Mouse (Mus musculus) hindbrain, embryonic 15.5 days (tissue): ENCODE measurements around the gene Fxyd1. TPM values are rescaled to one million over a fixed set of nuclear protein-coding genes. Genes with fewer than 3 reads are reported as not detected.

Experiments used
- ATAC-seq: fragments of 200-750 bp; cut with Nextera tagmentation; 2 replicates; pipeline ENCODE4 v1.8.0; 2017; ENCODE audit warnings: low read depth, moderate number of reproducible peaks, moderate TSS enrichment; ENCODE audit not compliant: low FRiP score
- H3K27ac ChIP-seq: fragments of 300-500 bp; sonication (generic); replicated peaks from 2 replicates; pipeline ENCODE4 v1.5.1; 2015; ENCODE audit warnings: mild to moderate bottlenecking, inconsistent platforms
- H3K27me3 ChIP-seq: fragments of 300-500 bp; sonication (generic); 2 replicates; pipeline ENCODE4 v1.6.1; 2015; ENCODE audit warnings: control low read depth, inconsistent platforms
- H3K36me3 ChIP-seq: fragments of 300-500 bp; sonication (generic); 2 replicates; pipeline ENCODE4 v1.6.1; 2015; ENCODE audit warnings: control low read depth, inconsistent platforms
- H3K4me1 ChIP-seq: fragments of 300-500 bp; sonication (generic); replicated peaks from 2 replicates; pipeline ENCODE4 v1.6.1; 2015; ENCODE audit warnings: control low read depth, inconsistent platforms
- H3K4me2 ChIP-seq: fragments of 300-500 bp; sonication (generic); 2 replicates; pipeline ENCODE4 v1.6.1; 2015; ENCODE audit warnings: moderate library complexity, mild to moderate bottlenecking, inconsistent platforms
- H3K4me3 ChIP-seq: fragments of 300-500 bp; sonication (generic); 2 replicates; pipeline ENCODE4 v1.5.1; 2015; ENCODE audit warnings: mild to moderate bottlenecking, inconsistent platforms
- H3K9ac ChIP-seq: fragments of 300-500 bp; sonication (generic); 2 replicates; pipeline ENCODE4 v1.6.1; 2015; ENCODE audit warnings: inconsistent platforms
- H3K9me3 ChIP-seq: fragments of 300-500 bp; sonication (generic); 2 replicates; pipeline ENCODE4 v1.6.1; 2016; ENCODE audit warnings: control low read depth, inconsistent platforms
- WGBS: fragments of 180-500 bp; shearing (Covaris S2); methylation state at CpG from one replicate; pipeline ENCODE4 v1.1.7; 2015; 5-methylcytosine and 5-hydroxymethylcytosine counted together
- polyA plus RNA-seq: library from polyadenylated mRNA; unstranded; fragments of >200 nt; fragmentation: Nextera tagmentation; extraction: Ambion mirVana; gene quantifications from 2 replicates; pipeline ENCODE4 v1.2.1, GENCODE M21; 2015

Gene Fxyd1
- 46.2 and 55.7 TPM in 2 replicates for polyA plus RNA-seq

DNA sequence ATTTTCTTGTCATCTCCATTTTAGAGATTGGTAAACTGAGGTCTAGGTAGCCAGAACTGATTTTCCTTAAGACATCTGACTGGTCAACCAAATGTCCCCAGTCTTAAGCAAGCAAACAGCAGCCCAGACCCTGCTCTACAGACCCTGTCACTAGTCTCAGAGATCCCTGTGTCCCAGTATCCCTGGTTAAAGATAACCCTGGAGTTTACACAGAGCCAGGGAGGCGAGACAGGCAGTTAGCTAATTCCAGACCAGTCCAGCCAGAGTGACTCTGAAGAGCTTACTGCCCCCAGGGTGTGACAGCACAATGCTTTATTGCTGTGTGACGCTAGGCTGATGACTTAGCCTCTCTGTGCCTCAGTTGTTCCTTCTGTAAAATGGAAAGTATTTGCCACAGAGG is at the start of gene Fxyd1:
Gene Fxyd1 (minus strand): TSS at position 129 of the 400 bp plus-strand sequence.
- WGBS: 73% methylated on average over 2 of the region's 2 CpGs
- Histone ChIP-seq H3K27ac (no peak within 1 kb of the TSS), H3K4me2 (no peak within 1 kb of the TSS), H3K4me3 (no peak within 1 kb of the TSS), H3K4me1 (peaks cover 13% of the 10 kb centered on the region), H3K9me3 (no peaks in the 10 kb centered on the region), H3K27me3 (peaks cover 23% of the 10 kb centered on the region), H3K36me3 (no peaks in the 10 kb centered on the region), H3K9ac (no peak within 1 kb of the TSS)
- ATAC-seq: no peak

DNA sequence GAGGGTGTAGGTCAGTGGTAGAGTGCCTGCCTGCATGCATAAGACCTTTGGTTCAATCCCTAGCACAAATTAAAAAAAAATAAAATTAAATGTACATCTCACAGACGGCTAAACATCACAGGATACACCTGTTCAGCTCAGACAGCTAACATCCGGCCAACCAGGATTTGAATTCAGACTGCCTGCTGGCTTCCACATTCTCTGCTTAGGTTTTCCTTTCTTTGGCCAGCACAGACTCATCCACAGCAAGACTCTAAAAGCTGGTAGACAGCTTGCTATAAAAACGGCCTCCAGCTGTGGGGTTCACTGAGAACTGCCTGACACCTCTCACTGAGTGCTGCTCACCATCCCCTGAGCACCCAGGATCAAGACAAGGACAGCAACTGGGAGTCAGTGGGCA is 49.2 kb upstream of the Fxyd1 start:
- ATAC-seq: no peak
- no peak overlapping the region for H3K4me3 ChIP-seq
- no peaks in the 10 kb centered on the region for H3K27me3 ChIP-seq
- H3K9ac ChIP-seq: no peak overlapping the region
- WGBS: 62% methylated on average over 3 of the region's 3 CpGs
- H3K9me3 ChIP-seq: no peaks in the 10 kb centered on the region
- no peak overlapping the region for H3K4me2 ChIP-seq
- H3K27ac ChIP-seq: no peak overlapping the region
- no peaks in the 10 kb centered on the region for H3K36me3 ChIP-seq
- no peaks in the 10 kb centered on the region for H3K4me1 ChIP-seq

DNA sequence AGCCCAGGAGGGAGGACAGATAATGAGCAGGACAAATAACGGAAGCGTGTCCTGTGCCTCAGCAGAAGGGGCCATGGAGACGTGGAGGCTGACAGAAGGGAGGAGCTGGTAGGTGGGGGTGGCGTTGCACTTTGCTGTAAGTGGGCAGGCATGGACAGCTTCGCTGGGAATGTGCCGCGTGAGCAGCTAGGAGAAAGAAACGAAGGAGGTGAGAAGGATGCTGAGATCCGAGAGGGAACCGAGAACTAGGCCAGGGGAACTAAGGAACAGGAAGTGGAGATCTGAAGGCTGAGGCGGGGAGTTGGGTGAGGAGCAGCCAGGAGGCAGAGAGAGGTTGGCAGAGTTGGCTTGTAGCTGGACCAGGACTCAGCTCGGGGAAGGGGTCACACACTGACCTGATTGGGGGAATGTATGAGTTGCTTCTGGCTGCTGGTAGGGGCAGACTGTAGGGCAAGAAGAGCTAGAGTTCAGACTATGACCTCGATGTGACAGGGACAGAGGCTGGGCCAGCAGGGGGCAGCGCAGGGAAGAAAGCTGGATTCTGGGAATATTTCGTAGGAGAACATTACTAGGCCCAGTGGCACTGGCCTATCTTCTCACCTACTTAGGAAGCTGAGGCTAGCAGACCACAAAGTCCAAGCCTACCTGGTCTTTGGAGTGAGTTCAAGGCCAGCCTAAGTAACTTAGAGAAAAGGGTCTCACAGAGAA is 48.2 kb upstream of the Fxyd1 start:
- no peak overlapping the region for H3K4me3 ChIP-seq
- H3K4me1 ChIP-seq: no peaks in the 10 kb centered on the region
- no peaks in the 10 kb centered on the region for H3K36me3 ChIP-seq
- H3K9ac ChIP-seq: no peak overlapping the region
- no peak overlapping the region for H3K27ac ChIP-seq
- 66% methylated on average over 15 of the region's 15 CpGs for WGBS
- H3K27me3 ChIP-seq: no peaks in the 10 kb centered on the region
- ATAC-seq: no peak
- no peaks in the 10 kb centered on the region for H3K9me3 ChIP-seq
- H3K4me2 ChIP-seq: no peak overlapping the region

DNA sequence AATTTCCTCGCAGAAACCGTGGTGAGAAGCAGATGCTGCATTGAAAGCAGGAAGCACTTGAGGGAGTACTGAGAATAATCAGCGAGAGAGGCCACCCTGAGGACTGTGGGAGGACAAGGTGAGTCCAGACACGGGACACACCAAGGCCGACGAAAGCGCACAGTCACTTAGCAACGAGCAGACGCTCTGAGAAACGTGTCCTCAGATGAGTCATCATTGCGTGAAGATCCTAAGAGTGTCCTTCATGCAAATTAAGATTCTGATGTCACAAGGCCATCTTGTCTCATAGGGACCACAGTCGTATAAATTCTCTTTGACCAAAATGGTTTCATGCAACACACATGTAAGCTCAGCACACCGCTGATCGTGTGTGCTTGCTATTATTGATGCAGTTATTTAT is 43.8 kb upstream of the Fxyd1 start:
- Histone ChIP-seq H3K36me3 (no peaks in the 10 kb centered on the region), H3K4me1 (0 out of 2 replicates have a peak, but pooled peaks cover 3% of the 10 kb centered on the region), H3K9me3 (no peaks in the 10 kb centered on the region), H3K9ac (no peak overlapping the region), H3K27me3 (no peaks in the 10 kb centered on the region), H3K4me3 (no peak overlapping the region), H3K27ac (no peak overlapping the region), H3K4me2 (no peak overlapping the region)
- WGBS: 82% methylated on average over 14 of the region's 14 CpGs
- ATAC-seq: no peak

DNA sequence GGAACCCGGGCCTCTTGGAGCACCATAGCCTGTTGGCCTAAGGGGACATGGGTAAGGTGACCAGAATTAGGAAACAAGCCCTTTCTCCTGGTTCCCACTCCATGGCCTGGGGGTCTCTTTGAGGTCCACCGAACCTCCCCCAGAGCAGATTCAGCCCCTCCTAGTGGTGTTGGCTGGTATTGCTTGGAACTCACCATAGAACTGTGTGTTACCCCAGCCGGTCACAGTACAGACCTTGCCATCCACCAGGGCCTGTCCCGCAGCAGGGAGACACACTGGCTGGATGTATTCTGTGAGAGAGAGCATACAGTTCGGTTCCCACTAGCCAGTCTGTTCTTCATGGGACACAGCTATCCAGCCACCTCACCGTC is 42.6 kb upstream of the Fxyd1 start:
- 91% methylated on average over 6 of the region's 6 CpGs for WGBS
- Histone ChIP-seq H3K36me3 (no peaks in the 10 kb centered on the region), H3K9me3 (no peaks in the 10 kb centered on the region), H3K27ac (no peak overlapping the region), H3K4me3 (no peak overlapping the region), H3K9ac (no peak overlapping the region), H3K4me1 (0 out of 2 replicates have a peak, but pooled peaks cover 3% of the 10 kb centered on the region), H3K27me3 (no peaks in the 10 kb centered on the region), H3K4me2 (no peak overlapping the region)
- ATAC-seq: no peak

DNA sequence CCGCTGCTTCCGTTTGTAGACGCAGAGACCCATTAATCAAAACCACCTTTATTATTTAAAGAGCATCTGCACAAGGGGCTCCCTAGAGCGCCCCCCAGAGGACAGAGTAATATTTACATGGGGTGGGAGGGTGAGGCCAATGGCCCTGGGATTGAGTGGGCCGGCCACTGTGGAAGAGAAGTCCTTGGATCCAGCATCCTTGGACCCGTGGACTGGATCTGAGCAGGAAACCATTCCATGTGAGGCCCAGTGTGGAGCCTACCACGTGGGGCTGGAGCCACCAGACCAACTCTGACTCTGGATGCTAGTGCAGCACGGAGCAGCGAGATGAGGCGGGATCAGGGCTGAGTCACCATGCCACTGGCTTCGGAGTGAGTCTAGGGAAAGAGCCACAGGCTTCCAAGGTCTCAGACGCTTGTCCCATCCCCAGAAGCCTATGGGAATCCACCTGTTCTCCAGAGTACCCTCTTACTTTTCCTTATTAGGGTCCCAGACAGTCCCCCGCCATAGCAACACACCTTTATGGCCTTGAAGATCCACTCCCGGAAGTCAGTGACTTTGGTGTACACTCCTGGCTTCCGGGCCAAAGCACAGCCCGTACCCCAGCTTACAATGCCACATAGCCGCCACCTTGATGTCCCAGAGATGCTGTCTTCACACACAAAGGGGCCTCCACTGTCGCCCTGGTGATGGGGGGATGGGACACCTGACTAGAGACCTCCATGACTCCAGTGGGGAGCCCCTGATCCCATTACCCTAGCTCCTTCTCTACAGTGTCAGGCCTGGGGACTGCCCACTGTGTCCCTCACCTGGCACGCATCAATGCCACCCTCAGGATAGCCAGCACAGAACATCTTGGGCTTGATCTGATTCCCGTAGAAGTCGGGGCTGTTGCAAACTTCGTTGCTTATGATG is 42.0 kb upstream of the Fxyd1 start:
- Histone ChIP-seq H3K4me1 (0 out of 2 replicates have a peak, but pooled peaks cover 3% of the 10 kb centered on the region), H3K36me3 (no peaks in the 10 kb centered on the region), H3K27ac (no peak overlapping the region), H3K4me3 (no peak overlapping the region), H3K4me2 (no peak overlapping the region), H3K9me3 (no peaks in the 10 kb centered on the region), H3K9ac (no peak overlapping the region), H3K27me3 (no peaks in the 10 kb centered on the region)
- WGBS: 80% methylated on average over 22 of the region's 22 CpGs
- ATAC-seq: no peak

DNA sequence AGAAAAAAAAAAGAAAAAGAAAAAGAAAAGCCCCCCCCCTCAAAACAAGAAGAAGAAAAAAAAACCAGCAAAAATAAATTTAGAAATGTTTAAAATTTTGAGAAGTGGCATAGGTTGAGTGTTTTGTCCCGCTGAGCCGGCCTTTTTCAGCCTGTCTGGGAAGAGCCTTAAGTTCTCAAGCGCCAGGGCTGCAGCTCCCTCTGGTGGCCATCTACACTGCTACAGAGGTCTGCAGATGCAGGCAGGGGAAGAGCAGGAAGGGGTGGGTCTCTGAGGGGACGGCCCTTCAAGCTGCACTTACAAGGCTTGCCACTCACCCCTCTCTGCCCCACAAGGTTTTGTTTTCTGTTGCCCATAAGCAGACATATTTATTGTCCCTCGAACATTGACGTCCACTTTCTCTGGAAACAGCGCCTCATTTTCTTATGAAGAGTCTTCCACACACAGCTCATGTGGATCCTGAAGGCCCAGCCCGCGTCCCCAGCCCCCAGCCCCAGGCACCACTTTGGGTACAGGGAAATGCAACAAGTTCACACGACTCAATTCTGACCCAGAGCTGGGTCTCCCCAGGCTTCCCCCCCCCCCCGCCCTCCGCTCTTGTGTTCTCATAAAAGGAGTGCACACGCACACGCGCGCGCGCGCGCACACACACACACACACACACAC is 40.7 kb upstream of the Fxyd1 start:
- peak overlapping the region; percentile 20 for H3K4me3 ChIP-seq
- H3K9ac ChIP-seq: no peak overlapping the region
- 43% methylated on average over 20 of the region's 20 CpGs for WGBS

DNA sequence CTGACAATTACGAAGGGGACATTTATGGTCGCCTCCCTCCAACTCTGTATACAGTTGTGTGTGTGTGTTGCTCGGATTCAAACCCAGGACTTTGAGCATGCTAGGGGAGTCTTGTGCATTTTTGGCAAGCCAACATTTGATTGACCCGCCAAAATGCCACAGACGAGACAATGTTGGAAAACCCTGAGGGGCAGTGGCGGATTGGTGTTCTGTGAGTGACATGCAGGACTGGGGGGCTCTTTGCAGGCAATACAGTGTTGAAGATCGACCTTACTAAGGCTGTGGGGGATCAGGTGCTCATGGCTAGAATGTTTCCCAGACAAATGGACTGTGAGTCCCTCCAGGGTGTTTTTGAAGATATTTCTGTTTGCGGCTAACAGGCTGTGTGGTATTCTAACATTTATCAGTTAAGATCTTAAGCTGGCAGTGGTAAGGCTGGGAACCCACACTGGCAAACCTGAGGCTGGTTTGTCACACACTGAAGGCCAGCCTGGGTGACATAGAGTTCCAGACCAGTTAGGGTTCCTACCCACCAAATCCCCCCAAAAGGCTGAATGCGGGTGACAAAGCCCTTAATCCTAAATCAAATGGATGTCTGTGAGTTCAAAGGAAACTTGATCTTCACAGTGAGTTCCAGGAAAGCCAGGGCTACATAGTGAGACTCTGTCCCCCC is 40.0 kb upstream of the Fxyd1 start:
- 72% methylated on average over 9 of the region's 9 CpGs for WGBS
- Histone ChIP-seq H3K4me3 (no peak overlapping the region), H3K27ac (no peak overlapping the region), H3K36me3 (no peaks in the 10 kb centered on the region), H3K27me3 (no peaks in the 10 kb centered on the region), H3K4me2 (no peak overlapping the region), H3K9ac (no peak overlapping the region), H3K9me3 (no peaks in the 10 kb centered on the region), H3K4me1 (0 out of 2 replicates have a peak, but pooled peaks cover 3% of the 10 kb centered on the region)
- no peak for ATAC-seq

More for the DNA sequence above, 40.7 kb upstream of the Fxyd1 start:
- Histone ChIP-seq H3K27ac (no peak overlapping the region), H3K9me3 (no peaks in the 10 kb centered on the region), H3K4me2 (peak overlapping the region; percentile 50), H3K4me1 (0 out of 2 replicates have a peak, but pooled peaks cover 3% of the 10 kb centered on the region), H3K36me3 (no peaks in the 10 kb centered on the region), H3K27me3 (no peaks in the 10 kb centered on the region)
- peak; percentile 94 for ATAC-seq

DNA sequence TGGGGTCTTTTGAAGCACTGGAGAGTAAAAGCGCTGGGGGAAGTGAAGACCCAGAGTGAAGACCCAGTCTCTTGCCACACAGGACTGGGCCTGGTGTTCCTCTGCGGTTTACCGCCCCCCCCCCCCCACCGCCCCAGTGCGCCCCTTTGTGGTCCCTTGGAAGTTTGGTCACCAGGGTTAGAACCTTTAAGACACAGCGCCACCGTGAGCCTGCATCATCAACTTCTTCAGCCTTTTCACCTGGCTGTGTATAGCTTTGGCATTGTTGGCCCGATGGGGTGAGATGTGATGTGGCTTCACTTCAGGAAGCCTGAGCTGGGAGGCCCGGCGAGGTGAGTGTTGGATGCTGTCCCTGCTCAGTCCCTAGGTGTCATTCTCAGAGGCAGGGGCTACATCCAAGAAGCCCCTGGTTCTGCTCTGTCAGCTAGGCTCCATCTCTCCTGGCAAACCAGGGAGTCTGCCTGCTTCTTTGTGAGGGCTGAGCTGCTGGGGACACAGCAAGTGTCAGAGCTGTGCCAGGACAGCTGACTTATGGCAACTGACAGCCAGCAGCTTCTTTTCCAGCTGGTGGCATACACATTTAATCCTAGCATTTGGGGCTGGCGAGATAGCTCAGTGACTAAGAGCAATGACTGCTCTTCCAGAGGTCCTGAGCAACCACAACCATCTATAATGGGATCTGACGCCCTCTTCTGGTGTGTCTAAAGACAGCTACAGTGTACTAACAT is 37.9 kb upstream of the Fxyd1 start:
- 29% methylated on average over 11 of the region's 12 CpGs for WGBS
- 0 out of 2 replicates have a peak, but pooled peaks cover 3% of the 10 kb centered on the region for H3K4me1 ChIP-seq
- no peak overlapping the region for H3K9ac ChIP-seq
- H3K27me3 ChIP-seq: no peaks in the 10 kb centered on the region
- H3K9me3 ChIP-seq: no peaks in the 10 kb centered on the region
- ATAC-seq: no peak
- H3K4me3 ChIP-seq: no peak overlapping the region
- H3K36me3 ChIP-seq: no peaks in the 10 kb centered on the region
- H3K27ac ChIP-seq: no peak overlapping the region
- H3K4me2 ChIP-seq: no peak overlapping the region

DNA sequence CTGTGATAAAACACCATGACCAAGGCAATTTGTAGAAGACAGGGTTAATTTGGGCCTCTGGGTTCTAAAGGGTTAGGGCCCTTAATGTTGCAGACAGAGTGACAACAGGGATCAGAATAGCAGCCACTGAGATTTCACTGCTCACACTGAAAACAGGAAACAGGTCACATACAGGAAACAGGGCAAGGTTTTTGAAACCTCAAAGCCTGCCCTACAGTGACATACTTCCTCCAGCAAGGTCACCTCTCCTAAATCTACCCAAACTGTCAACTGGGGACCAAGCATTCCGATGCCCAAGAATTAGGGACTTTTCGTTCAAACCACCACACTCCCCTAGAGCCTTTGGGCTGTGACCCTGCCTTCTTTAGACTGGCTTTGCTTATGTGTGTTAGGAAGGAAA is 32.7 kb upstream of the Fxyd1 start:
- WGBS: 91% methylated on average over 2 of the region's 2 CpGs
- Histone ChIP-seq H3K4me3 (no peak overlapping the region), H3K36me3 (no peaks in the 10 kb centered on the region), H3K9ac (no peak overlapping the region), H3K9me3 (no peaks in the 10 kb centered on the region), H3K27ac (no peak overlapping the region), H3K4me2 (no peak overlapping the region), H3K4me1 (no peaks in the 10 kb centered on the region), H3K27me3 (no peaks in the 10 kb centered on the region)
- ATAC-seq: no peak

DNA sequence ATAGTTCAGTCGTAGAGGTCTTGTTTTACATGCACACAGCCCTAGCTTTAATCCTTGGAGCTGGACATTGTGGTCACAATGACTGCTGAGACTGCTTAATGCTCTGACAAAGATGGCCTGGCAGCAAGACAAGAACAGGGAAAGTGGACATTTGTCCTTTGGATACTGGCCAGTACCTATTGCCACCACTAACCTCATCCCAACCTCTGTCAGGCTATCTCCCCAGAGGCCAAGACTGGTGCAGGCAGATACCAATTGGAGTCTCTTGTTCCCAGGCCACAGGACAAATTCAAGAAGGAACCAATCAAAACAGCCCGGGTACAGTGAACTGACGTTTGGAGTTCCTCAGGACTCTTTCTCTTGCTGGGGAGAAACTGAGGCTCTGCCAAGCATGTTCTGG is 31.2 kb upstream of the Fxyd1 start:
- no peak for ATAC-seq
- 73% methylated on average over 3 of the region's 3 CpGs for WGBS
- Histone ChIP-seq H3K9me3 (no peaks in the 10 kb centered on the region), H3K4me1 (no peaks in the 10 kb centered on the region), H3K4me2 (no peak overlapping the region), H3K9ac (no peak overlapping the region), H3K27ac (no peak overlapping the region), H3K36me3 (no peaks in the 10 kb centered on the region), H3K27me3 (no peaks in the 10 kb centered on the region), H3K4me3 (no peak overlapping the region)
